Mouse (Mus musculus): ENCODE data around the gene Prrc2a. TPM values are rescaled to one million over a fixed set of nuclear protein-coding genes. Genes with fewer than 3 reads are reported as not detected.
"Not testable (repeated sequence)": the region's sequence is repeated elsewhere in the genome, so short reads cannot be mapped to it uniquely, and the experiment has no call there.

The Prrc2a gene
- polyA plus RNA-seq, 1 experiment from 2014 or later, result 131 TPM

GRCm38 (mm10) chr17:35126206-35126611 is 38.5 kb downstream of the Prrc2a start, which contains the start of gene D17H6S53E:
D17H6S53E (plus strand) TSS chr17:35126373.
- H3K4me1 ChIP-seq (ENCODE audit: control insufficient read depth, insufficient read depth, low read length), result peaks cover 5% of the 10 kb centered on the region; the same call in 1 of the 2 replicates
- peak; percentile 80 for DNase-seq (ENCODE audit: low spot score)
- peak within 1 kb of the TSS; percentile 50 for H3K4me3 ChIP-seq (ENCODE audit: low read depth, low read length)
- no peaks in the 10 kb centered on the region for H3K9me3 ChIP-seq (replicated peaks; ENCODE audit: control insufficient read depth, low read length)
- H3K27me3 ChIP-seq (ENCODE audit: control insufficient read depth, insufficient read depth, low read length), result no peaks in the 10 kb centered on the region
- peak within 1 kb of the TSS; percentile 77 for H3K9ac ChIP-seq (replicated peaks; ENCODE audit: low read length)
- H3K36me3 ChIP-seq (replicated peaks; ENCODE audit: control insufficient read depth, insufficient read depth, low read depth, low read length), result peaks cover 4% of the 10 kb centered on the region; the same call in 1 of the 2 replicates
- ATAC-seq (replicated peaks; ENCODE audit: insufficient number of reproducible peaks, low FRiP score, low TSS enrichment, low read depth), result peak; percentile 45
- 0 out of 2 replicates have a peak within 1 kb of the TSS, but pooled peaks have one; percentile 4 for H3K27ac ChIP-seq (replicated peaks; ENCODE audit: low read depth, low read length)
- under 1% methylated on average over 31 of the region's 36 CpGs for WGBS
- H3K4me2 ChIP-seq (ENCODE audit: low read depth, low read length), result peak within 1 kb of the TSS; percentile 64

GRCm38 (mm10) chr17:35125578-35125977 is 39.1 kb downstream of the Prrc2a start:
- Histone ChIP-seq H3K36me3 (replicated peaks; ENCODE audit: control insufficient read depth, insufficient read depth, low read depth, low read length) (peaks cover 4% of the 10 kb centered on the region; the same call in 1 of the 2 replicates), H3K27me3 (ENCODE audit: control insufficient read depth, insufficient read depth, low read length) (no peaks in the 10 kb centered on the region), H3K27ac (replicated peaks; ENCODE audit: low read depth, low read length) (no peak overlapping the region), H3K4me3 (ENCODE audit: low read depth, low read length) (peak overlapping the region; percentile 50), H3K9ac (replicated peaks; ENCODE audit: low read length) (peak overlapping the region; percentile 77), H3K4me1 (ENCODE audit: control insufficient read depth, insufficient read depth, low read length) (peaks cover 5% of the 10 kb centered on the region; the same call in 1 of the 2 replicates), H3K4me2 (ENCODE audit: low read depth, low read length) (peak overlapping the region; percentile 64), H3K9me3 (replicated peaks; ENCODE audit: control insufficient read depth, low read length) (no peaks in the 10 kb centered on the region)
- 25% methylated on average over 6 of the region's 6 CpGs for WGBS
- no peak for DNase-seq (ENCODE audit: low spot score)
- no peak for ATAC-seq (replicated peaks; ENCODE audit: insufficient number of reproducible peaks, low FRiP score, low TSS enrichment, low read depth)

GRCm38 (mm10) chr17:35125081-35125480 is 39.6 kb downstream of the Prrc2a start:
- Histone ChIP-seq H3K4me3 (ENCODE audit: low read depth, low read length) (no peak overlapping the region), H3K9ac (replicated peaks; ENCODE audit: low read length) (no peak overlapping the region), H3K27ac (replicated peaks; ENCODE audit: low read depth, low read length) (no peak overlapping the region), H3K9me3 (replicated peaks; ENCODE audit: control insufficient read depth, low read length) (no peaks in the 10 kb centered on the region), H3K4me1 (ENCODE audit: control insufficient read depth, insufficient read depth, low read length) (peaks cover 7% of the 10 kb centered on the region; the same call in 1 of the 2 replicates), H3K36me3 (replicated peaks; ENCODE audit: control insufficient read depth, insufficient read depth, low read depth, low read length) (peaks cover 4% of the 10 kb centered on the region; the same call in 1 of the 2 replicates), H3K27me3 (ENCODE audit: control insufficient read depth, insufficient read depth, low read length) (no peaks in the 10 kb centered on the region), H3K4me2 (ENCODE audit: low read depth, low read length) (no peak overlapping the region)
- WGBS, result 88% methylated on average over 1 of the region's 1 CpGs
- ATAC-seq (replicated peaks; ENCODE audit: insufficient number of reproducible peaks, low FRiP score, low TSS enrichment, low read depth) (no peak), DNase-seq (ENCODE audit: low spot score) (no peak)

DNA sequence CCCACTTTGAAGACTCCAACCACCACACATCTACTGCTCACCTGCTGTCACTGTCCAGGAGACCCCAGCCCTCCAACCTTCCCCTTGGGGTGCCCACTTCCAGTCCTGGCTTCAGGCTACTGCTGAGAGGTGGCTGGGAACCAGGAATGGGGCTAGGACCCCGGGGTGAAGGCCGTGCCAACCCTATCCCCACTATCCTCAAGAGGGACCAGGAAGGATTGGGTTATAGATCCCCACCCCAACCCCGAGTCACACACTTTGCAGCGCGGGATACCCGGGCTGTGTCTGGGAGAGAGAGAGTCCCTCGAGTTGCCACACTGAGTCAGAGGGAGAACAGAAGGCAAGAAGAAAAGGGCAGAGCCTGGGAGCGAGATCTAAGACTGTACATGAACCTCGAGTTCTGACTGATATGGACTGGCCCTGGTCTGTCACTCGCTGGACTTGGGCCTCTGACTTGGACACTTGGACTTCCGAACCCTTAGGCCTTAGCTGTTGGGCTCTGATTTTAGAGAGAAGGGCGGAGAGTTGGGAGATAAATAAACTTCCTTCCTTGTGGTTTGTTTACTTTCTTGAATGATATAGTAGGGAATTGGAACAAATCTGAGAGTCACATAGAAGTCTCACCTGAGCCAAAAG is 40.3 kb downstream of the Prrc2a start:
- not testable (repeated sequence) for H3K27me3 ChIP-seq (ENCODE audit: control insufficient read depth, insufficient read depth, low read length); H3K36me3 ChIP-seq (replicated peaks; ENCODE audit: control insufficient read depth, insufficient read depth, low read depth, low read length); H3K9ac ChIP-seq (replicated peaks; ENCODE audit: low read length); H3K4me1 ChIP-seq (ENCODE audit: control insufficient read depth, insufficient read depth, low read length); H3K9me3 ChIP-seq (replicated peaks; ENCODE audit: control insufficient read depth, low read length); DNase-seq (ENCODE audit: low spot score); H3K27ac ChIP-seq (replicated peaks; ENCODE audit: low read depth, low read length); H3K4me2 ChIP-seq (ENCODE audit: low read depth, low read length); ATAC-seq (replicated peaks; ENCODE audit: insufficient number of reproducible peaks, low FRiP score, low TSS enrichment, low read depth); H3K4me3 ChIP-seq (ENCODE audit: low read depth, low read length)
- 89% methylated on average over 12 of the region's 12 CpGs for WGBS

GRCm38 (mm10) chr17:35123287-35123686 is 41.4 kb downstream of the Prrc2a start:
- not testable (repeated sequence) for H3K4me1 ChIP-seq (ENCODE audit: control insufficient read depth, insufficient read depth, low read length); H3K36me3 ChIP-seq (replicated peaks; ENCODE audit: control insufficient read depth, insufficient read depth, low read depth, low read length); H3K9me3 ChIP-seq (replicated peaks; ENCODE audit: control insufficient read depth, low read length); H3K4me2 ChIP-seq (ENCODE audit: low read depth, low read length); H3K4me3 ChIP-seq (ENCODE audit: low read depth, low read length); H3K27me3 ChIP-seq (ENCODE audit: control insufficient read depth, insufficient read depth, low read length); ATAC-seq (replicated peaks; ENCODE audit: insufficient number of reproducible peaks, low FRiP score, low TSS enrichment, low read depth); DNase-seq (ENCODE audit: low spot score); H3K9ac ChIP-seq (replicated peaks; ENCODE audit: low read length); H3K27ac ChIP-seq (replicated peaks; ENCODE audit: low read depth, low read length)
- 90% methylated on average over 9 of the region's 9 CpGs for WGBS

DNA sequence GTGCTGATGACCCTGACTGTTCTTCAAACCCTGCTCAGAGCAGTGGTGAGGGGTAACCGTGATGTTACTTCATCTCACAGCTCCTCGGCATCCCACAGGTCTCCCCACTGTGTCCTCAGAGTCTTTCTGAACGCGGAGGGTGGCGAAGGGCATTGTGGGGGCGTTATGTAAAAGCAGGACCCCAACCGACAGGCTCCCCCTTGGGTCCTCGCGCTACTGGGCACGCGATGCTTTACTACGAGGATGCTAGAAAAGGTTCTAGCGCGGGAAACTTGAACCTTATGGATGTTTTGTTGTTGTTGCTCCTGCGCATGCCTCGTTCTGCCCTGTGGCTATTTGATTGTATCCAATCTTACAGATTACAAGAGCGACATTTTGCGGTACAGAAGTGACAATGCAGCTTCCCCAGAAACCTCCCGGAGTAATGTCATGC is 42.8 kb downstream of the Prrc2a start, which contains the start of gene Csnk2b:
Gene Csnk2b, minus strand, starts transcription at position 183 of the 433 bp plus-strand sequence.
- peaks cover 16% of the 10 kb centered on the region for H3K36me3 ChIP-seq (replicated peaks; ENCODE audit: control insufficient read depth, insufficient read depth, low read depth, low read length)
- H3K4me3 ChIP-seq (ENCODE audit: low read depth, low read length), result peak within 1 kb of the TSS; percentile 89
- ATAC-seq (replicated peaks; ENCODE audit: insufficient number of reproducible peaks, low FRiP score, low TSS enrichment, low read depth) (no peak), DNase-seq (ENCODE audit: low spot score) (peak; percentile 76)
- H3K4me2 ChIP-seq (ENCODE audit: low read depth, low read length), result peak within 1 kb of the TSS; percentile 92
- H3K27me3 ChIP-seq (ENCODE audit: control insufficient read depth, insufficient read depth, low read length), result no peaks in the 10 kb centered on the region
- H3K27ac ChIP-seq (replicated peaks; ENCODE audit: low read depth, low read length), result peak within 1 kb of the TSS; percentile 77
- H3K9me3 ChIP-seq (replicated peaks; ENCODE audit: control insufficient read depth, low read length), result no peaks in the 10 kb centered on the region
- peak within 1 kb of the TSS; percentile 83 for H3K9ac ChIP-seq (replicated peaks; ENCODE audit: low read length)
- H3K4me1 ChIP-seq (ENCODE audit: control insufficient read depth, insufficient read depth, low read length), result peaks cover 4% of the 10 kb centered on the region; the same call in 1 of the 2 replicates
- WGBS, result under 1% methylated on average over 19 of the region's 19 CpGs

DNA sequence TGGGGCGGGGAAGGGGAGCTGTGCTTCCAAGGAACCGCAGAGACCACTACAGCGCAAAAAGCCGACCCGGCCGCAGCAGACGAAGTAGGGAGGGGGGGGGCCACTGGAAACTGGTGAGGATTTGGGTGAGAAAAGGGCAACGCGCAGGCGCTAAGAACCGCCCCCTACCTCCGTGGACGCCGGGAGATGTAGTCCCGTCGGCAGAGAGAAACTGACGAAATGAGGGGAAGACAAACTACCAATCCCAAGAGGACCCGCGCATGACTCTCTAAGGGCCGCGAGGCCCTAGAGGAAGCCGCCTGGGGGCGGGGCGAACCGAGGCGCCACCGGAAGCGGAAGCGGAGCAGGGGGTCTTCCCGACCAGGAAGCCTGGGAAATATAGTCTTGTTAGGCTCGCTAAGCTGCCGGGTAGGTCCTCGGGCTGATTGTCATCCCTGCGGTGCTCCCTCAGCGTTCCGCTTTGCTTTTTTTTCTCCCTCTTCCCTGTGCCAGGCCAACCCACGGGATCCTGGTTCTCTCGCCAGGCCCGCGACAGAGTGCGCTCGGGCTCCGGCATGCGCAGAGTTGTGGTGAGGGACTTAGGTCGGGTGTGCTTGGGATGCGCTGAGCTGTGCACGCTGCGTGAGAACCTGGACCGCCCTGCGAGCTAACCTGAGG is 43.4 kb downstream of the Prrc2a start, which contains the start of gene Gpank1:
Gene Gpank1, plus strand, starts transcription at position 313 of the 657 bp plus-strand sequence.
- H3K4me1 ChIP-seq (ENCODE audit: control insufficient read depth, insufficient read depth, low read length), result peaks cover 4% of the 10 kb centered on the region; the same call in 1 of the 2 replicates
- peak within 1 kb of the TSS; percentile 89 for H3K4me3 ChIP-seq (ENCODE audit: low read depth, low read length)
- peak within 1 kb of the TSS; percentile 77 for H3K27ac ChIP-seq (replicated peaks; ENCODE audit: low read depth, low read length)
- peaks cover 18% of the 10 kb centered on the region for H3K36me3 ChIP-seq (replicated peaks; ENCODE audit: control insufficient read depth, insufficient read depth, low read depth, low read length)
- WGBS, result under 1% methylated on average over 49 of the region's 50 CpGs
- H3K9ac ChIP-seq (replicated peaks; ENCODE audit: low read length), result peak within 1 kb of the TSS; percentile 83
- ATAC-seq (replicated peaks; ENCODE audit: insufficient number of reproducible peaks, low FRiP score, low TSS enrichment, low read depth) (peak; percentile 94), DNase-seq (ENCODE audit: low spot score) (peak; percentile 99)
- H3K27me3 ChIP-seq (ENCODE audit: control insufficient read depth, insufficient read depth, low read length), result no peaks in the 10 kb centered on the region
- no peaks in the 10 kb centered on the region for H3K9me3 ChIP-seq (replicated peaks; ENCODE audit: control insufficient read depth, low read length)
- peak within 1 kb of the TSS; percentile 92 for H3K4me2 ChIP-seq (ENCODE audit: low read depth, low read length)
